10 mouse cellular contexts compared by ENCODE assay signal in the genomic region with DNA sequence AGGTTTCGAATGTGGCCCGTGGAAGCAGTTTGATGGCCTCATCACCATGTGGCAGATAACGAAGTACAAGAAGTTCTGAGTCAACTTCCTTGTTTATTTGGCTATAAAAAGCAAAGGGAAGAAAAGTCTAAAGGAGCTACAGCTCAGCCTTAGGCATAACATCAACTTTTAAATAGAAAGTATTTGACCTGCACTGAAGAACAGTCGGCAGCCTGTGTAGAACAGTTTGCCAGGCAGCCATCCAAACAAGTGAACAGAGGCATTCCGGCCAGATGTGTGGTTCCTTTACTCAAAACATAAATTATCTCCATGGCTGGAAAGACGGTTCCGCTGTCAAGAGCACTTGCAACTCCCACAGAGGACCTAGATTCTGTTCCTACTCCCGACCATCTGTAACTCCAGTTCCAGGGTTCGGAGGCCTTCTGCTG.
A peak's percentile ranks its signal among the peaks of the same experiment; 100 is the strongest.
DNase-seq lines count a peak whose midpoint lies in the region; ATAC-seq and TF ChIP-seq lines count a peak whose summit lies in the region.
"Had no signal": no experiment of that assay in that cellular context is flagged by ENCODE, and none has a peak within 500 bp of the region (broad histone marks: within the 10 kb centered on the region; RNA-seq: fewer than 3 reads in every experiment).

No protein-coding gene starts in this region.

- no peaks in the 10 kb centered on the region for H3K36me3 ChIP-seq in embryonic facial prominence, embryonic 14.5 days (ENCODE audit: control insufficient read depth, insufficient read depth, low read length)
- no peaks in the 10 kb centered on the region for H3K36me3 ChIP-seq in embryonic facial prominence, embryonic 10.5 days (replicated peaks)
- H3K36me3 ChIP-seq in midbrain, embryonic 16.5 days (ENCODE audit: control insufficient read depth, insufficient read depth, low read length): no peaks in the 10 kb centered on the region
- H3K36me3 ChIP-seq in hindbrain, embryonic 16.5 days (ENCODE audit: control insufficient read depth, insufficient read depth, low read length): no peaks in the 10 kb centered on the region

- no peak overlapping the region for H3K9ac ChIP-seq in embryonic facial prominence, embryonic 14.5 days (ENCODE audit: low read depth, low read length)
- H3K9ac ChIP-seq in midbrain, embryonic 16.5 days (ENCODE audit: low read depth, low read length): no peak overlapping the region
- no peak overlapping the region for H3K9ac ChIP-seq in hindbrain, embryonic 16.5 days (ENCODE audit: low read depth, low read length)

- ATAC-seq in embryonic facial prominence, embryonic 14.5 days (ENCODE audit: low read depth): no peak
- ATAC-seq in midbrain, embryonic 16.5 days: no peak
- ATAC-seq in hindbrain, embryonic 16.5 days: no peak

- H3K4me3 ChIP-seq in embryonic facial prominence, embryonic 14.5 days (ENCODE audit: low read depth, low read length): no peak overlapping the region
- no peak overlapping the region for H3K4me3 ChIP-seq in embryonic facial prominence, embryonic 10.5 days
- H3K4me3 ChIP-seq in lung, adult 2 months (replicated peaks; ENCODE audit: extremely low read depth, low read depth, low read length): no peak overlapping the region
- H3K4me3 ChIP-seq in midbrain, embryonic 16.5 days (ENCODE audit: low read depth, low read length): no peak overlapping the region
- no peak overlapping the region for H3K4me3 ChIP-seq in hindbrain, embryonic 16.5 days (ENCODE audit: low read length)
- H3K4me3 ChIP-seq: erythroblast, embryonic 14.5 days; myocyte had no signal

- no peak overlapping the region for H3K4me2 ChIP-seq in embryonic facial prominence, embryonic 14.5 days (ENCODE audit: low read depth, low read length)
- no peak overlapping the region for H3K4me2 ChIP-seq in midbrain, embryonic 16.5 days (ENCODE audit: low read length)
- H3K4me2 ChIP-seq in hindbrain, embryonic 16.5 days (ENCODE audit: low read length): no peak overlapping the region

- H3K9me3 ChIP-seq in embryonic facial prominence, embryonic 14.5 days (ENCODE audit: control insufficient read depth, low read length): no peaks in the 10 kb centered on the region
- H3K9me3 ChIP-seq in embryonic facial prominence, embryonic 10.5 days: no peaks in the 10 kb centered on the region
- no peaks in the 10 kb centered on the region for H3K9me3 ChIP-seq in midbrain, embryonic 16.5 days (replicated peaks; ENCODE audit: control insufficient read depth, low read length, poor library complexity, severe bottlenecking)
- no peaks in the 10 kb centered on the region for H3K9me3 ChIP-seq in hindbrain, embryonic 16.5 days (ENCODE audit: control insufficient read depth, low read length)

- DNase-seq in embryonic facial prominence, embryonic 14.5 days (ENCODE audit: low spot score): peak; percentile 76
- no peak for DNase-seq in embryonic facial prominence, embryonic 10.5 days (ENCODE audit: low spot score)
- peak; percentile 31 to 58 for DNase-seq in lung, adult 18-20 months
- no peak for DNase-seq in lung, adult 2 months
- peak; percentile 56 to 74 for DNase-seq in kidney, postnatal 25 days
- peak; percentile 19 for DNase-seq in ovary, postnatal 36 days (ENCODE audit: low spot score)

- no peak overlapping the region for H3K27ac ChIP-seq in embryonic facial prominence, embryonic 14.5 days (replicated peaks; ENCODE audit: low read depth, low read length)
- H3K27ac ChIP-seq in embryonic facial prominence, embryonic 10.5 days (replicated peaks): no peak overlapping the region
- no peak overlapping the region for H3K27ac ChIP-seq in midbrain, embryonic 16.5 days (ENCODE audit: low read length)
- no peak overlapping the region for H3K27ac ChIP-seq in hindbrain, embryonic 16.5 days (ENCODE audit: low read depth, low read length)

- peaks cover 26% of the 10 kb centered on the region for H3K4me1 ChIP-seq in embryonic facial prominence, embryonic 14.5 days (ENCODE audit: control insufficient read depth, insufficient read depth, low read length)
- H3K4me1 ChIP-seq in embryonic facial prominence, embryonic 10.5 days: peaks cover 17% of the 10 kb centered on the region
- peaks cover 9% of the 10 kb centered on the region for H3K4me1 ChIP-seq in lung, adult 2 months (ENCODE audit: control insufficient read depth, insufficient read depth, low read length)
- peaks cover 15% of the 10 kb centered on the region for H3K4me1 ChIP-seq in midbrain, embryonic 16.5 days (ENCODE audit: control insufficient read depth, insufficient read depth, low read length)
- H3K4me1 ChIP-seq in hindbrain, embryonic 16.5 days (ENCODE audit: control insufficient read depth, insufficient read depth, low read depth, low read length): peaks cover 16% of the 10 kb centered on the region

- no peak for TF ChIP-seq CTCF in lung, adult 2 months (IDR thresholded peaks at IDR 0.05; ENCODE audit: insufficient read depth, low read length)

- no peak for TF ChIP-seq POLR2A in lung, adult 2 months (IDR thresholded peaks at IDR 0.05; ENCODE audit: borderline replicate concordance, extremely low read depth, low read depth, low read length)

- 54% methylated on average over 9 of the region's 9 CpGs for WGBS in embryonic facial prominence, embryonic 14.5 days
- 86% methylated on average over 9 of the region's 9 CpGs for WGBS in embryonic facial prominence, embryonic 10.5 days
- WGBS in lung, adult 2 months: 23% methylated on average over 9 of the region's 9 CpGs
- WGBS in midbrain, embryonic 16.5 days: 89% methylated on average over 9 of the region's 9 CpGs
- 68% methylated on average over 9 of the region's 9 CpGs for WGBS in hindbrain, embryonic 16.5 days

- H3K27me3 ChIP-seq in embryonic facial prominence, embryonic 14.5 days (replicated peaks; ENCODE audit: control insufficient read depth, insufficient read depth, low read length): no peaks in the 10 kb centered on the region
- H3K27me3 ChIP-seq in embryonic facial prominence, embryonic 10.5 days (replicated peaks; ENCODE audit: low read depth, poor library complexity, severe bottlenecking): no peaks in the 10 kb centered on the region
- H3K27me3 ChIP-seq in midbrain, embryonic 16.5 days (ENCODE audit: control insufficient read depth, insufficient read depth, low read depth, low read length): no peaks in the 10 kb centered on the region
- no peaks in the 10 kb centered on the region for H3K27me3 ChIP-seq in hindbrain, embryonic 16.5 days (replicated peaks; ENCODE audit: control insufficient read depth, insufficient read depth, low read length)

Comparison
In these comparisons a context has a peak if more than half of its experiments do, and no peak if none do; other contexts are left out.
1. DNase-seq: peak in embryonic facial prominence, embryonic 14.5 days (single experiment), lung, adult 18-20 months (2 of 2), kidney, postnatal 25 days (2 of 2) and ovary, postnatal 36 days (single experiment); none in embryonic facial prominence, embryonic 10.5 days (single experiment) and lung, adult 2 months (single experiment).